Mouse (Mus musculus) effector memory CD4-positive, alpha-beta T cell, adult 7 months (primary cell): ENCODE results near the gene Vmn1r65. TPM values are rescaled to one million over a fixed set of nuclear protein-coding genes. Genes with fewer than 3 reads are reported as not detected.

Experiments
- polyA plus RNA-seq: library from polyadenylated mRNA; unstranded; fragments of 100-300 nt; shearing (Covaris generic); gene quantifications from one replicate; pipeline ENCODE4 v1.2.1, GENCODE M21; 2017

Gene Vmn1r65
- not detected for polyA plus RNA-seq

DNA sequence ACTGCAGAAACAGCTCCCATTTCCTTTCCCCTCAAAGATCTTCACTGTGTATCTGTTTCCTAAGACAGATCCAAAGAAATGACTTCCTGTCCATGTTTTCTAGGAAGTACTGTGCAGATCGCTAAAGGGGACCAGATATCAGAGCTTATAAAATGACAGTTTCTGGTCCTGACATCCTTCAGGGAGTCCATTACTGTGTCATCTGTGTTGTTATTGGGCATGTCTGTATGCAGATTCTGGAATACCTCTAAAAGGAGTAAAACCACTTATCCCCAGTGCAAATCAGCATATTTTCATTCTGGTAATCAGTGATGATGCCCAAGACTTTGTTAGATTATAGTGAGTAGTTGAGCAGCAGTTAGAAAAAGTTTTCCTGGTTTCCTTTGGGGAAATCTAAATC lies at the start of gene Vmn1r65:
Gene Vmn1r65 (minus strand): TSS at position 101 of the 400 bp plus-strand sequence.

GRCm38 (mm10) chr7:6044861-6045260 lies 34.1 kb upstream of the Vmn1r65 start, which contains the start of gene Nlrp4c:
Gene Nlrp4c, plus strand, starts transcription at chr7:6045161.

Other genes starting within 250 kb of the Vmn1r65 start
- not detected for gene Vmn1r63, start 205.6 kb downstream of the Vmn1r65 start, polyA plus RNA-seq
- gene Vmn1r64, start 126.5 kb downstream of the Vmn1r65 start, polyA plus RNA-seq: not detected
- gene Nlrp4c, start 34.2 kb upstream of the Vmn1r65 start, polyA plus RNA-seq: not detected
- gene Zfp787, start 145.0 kb upstream of the Vmn1r65 start, polyA plus RNA-seq: 26.5 TPM
- 29.0 TPM for gene Zfp444, start 161.2 kb upstream of the Vmn1r65 start, polyA plus RNA-seq
- not detected for gene Galp, start 186.1 kb upstream of the Vmn1r65 start, polyA plus RNA-seq
- 0.35 TPM for gene Zscan5b, start 211.3 kb upstream of the Vmn1r65 start, polyA plus RNA-seq
- not detected for gene Epp13, start 241.7 kb upstream of the Vmn1r65 start, polyA plus RNA-seq